Mouse (Mus musculus) ovary, postnatal 10 days (tissue): Measurements from ENCODE around the gene Ptchd4.

Source experiments
- DNase-seq: peaks from one replicate; pipeline ENCODE4 v3.0.0; 2022; ENCODE audit warnings: low spot score

Ptchd4 gene

DNA sequence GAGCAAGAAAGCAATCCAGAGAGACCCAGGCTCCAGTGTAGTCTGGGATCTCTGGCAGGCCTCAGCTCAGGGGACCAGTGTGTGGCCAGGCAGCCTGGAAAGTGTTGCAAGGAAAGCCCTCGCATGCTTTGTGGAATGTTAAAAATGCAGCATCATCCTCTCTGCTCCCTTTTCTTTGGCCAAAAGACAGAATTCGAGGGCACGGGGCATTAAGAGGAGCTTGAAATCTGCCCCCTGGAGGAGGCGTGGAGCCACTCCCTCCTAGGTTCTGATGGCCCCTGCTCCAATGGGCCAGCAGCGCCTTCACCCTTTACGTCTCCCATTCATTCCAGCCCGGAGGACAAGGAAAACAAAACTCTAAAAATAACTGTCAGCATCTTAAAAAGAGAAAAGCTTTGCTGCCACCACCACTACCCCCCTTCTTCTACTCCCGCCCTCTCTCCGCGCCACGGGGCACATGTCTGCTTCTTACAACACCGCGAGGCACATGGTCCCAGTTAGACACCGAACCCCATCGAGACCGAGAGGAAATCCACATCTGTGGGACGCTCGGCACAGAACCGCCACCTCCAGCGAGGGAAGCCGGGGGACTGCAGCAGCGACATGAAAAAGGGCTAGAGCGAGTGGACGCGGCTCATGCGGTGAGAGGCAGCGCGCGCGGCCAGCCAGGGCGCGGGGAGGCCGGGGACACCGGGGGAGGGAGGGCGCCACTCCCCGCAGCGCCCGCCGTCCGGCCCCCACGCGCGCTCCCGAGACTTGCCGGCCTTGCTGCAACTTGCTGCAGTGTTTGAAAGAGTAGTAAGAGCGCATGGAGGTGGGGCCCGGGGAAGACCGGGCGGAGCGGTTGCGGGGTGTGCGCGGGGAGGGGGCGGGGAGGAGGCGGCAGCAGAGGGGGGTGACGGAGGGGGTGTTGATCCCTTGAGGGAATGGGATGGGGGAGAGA, at the start of gene Ptchd4:
TSS of gene Ptchd4 (plus strand) at position 279 of the 943 bp plus-strand sequence.
- peak; percentile 21 for DNase-seq

DNA sequence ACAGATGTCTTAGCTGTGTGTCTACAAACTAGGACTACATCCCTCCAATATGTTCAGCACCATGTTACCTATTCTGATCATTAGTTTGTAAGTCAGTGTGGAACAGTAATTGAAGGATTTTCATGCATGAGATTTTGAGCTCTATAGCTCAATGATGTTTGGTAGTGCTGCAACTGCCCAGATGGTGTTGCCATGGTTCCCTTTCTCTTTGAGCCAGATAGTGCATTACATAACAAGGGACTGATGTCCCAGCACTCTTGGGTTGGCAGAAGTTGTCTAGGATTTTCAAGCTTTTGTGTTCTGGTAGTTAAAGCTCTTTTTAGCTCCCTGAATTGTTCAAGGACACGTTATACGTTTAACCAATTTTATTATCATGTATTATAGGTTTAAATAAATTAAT, 38.9 kb upstream of the Ptchd4 start:
- no peak for DNase-seq

- no peak for DNase-seq
Observed at GRCm38 (mm10) chr17:42284391-42284790, 31.4 kb upstream of the Ptchd4 start.

DNA sequence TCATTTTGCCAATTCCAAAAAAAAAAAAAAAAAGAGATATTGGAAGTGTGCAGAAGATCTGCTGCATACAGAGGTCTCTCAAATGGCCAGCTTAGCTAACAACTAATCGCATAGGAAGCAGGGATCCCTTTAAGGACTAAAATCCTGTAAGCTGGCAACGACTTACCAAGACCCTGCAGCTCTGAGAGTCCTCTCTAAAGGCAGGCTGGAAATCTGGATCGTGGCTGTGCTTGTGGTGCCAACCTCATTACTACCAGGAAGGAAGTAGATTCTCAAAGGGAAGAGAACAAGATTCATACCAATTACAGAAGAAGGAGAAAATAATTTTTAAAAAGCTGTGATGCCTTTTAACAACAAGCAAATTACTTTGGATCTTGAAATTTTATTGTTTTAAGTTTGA, 29.5 kb upstream of the Ptchd4 start:
- DNase-seq = no peak

GRCm38 (mm10) chr17:42290341-42290740, 25.4 kb upstream of the Ptchd4 start:
- no peak for DNase-seq

- no peak for DNase-seq
Observed at GRCm38 (mm10) chr17:42291793-42292192, 24.0 kb upstream of the Ptchd4 start.

GRCm38 (mm10) chr17:42297986-42298385, 17.8 kb upstream of the Ptchd4 start:
- no peak for DNase-seq

DNA sequence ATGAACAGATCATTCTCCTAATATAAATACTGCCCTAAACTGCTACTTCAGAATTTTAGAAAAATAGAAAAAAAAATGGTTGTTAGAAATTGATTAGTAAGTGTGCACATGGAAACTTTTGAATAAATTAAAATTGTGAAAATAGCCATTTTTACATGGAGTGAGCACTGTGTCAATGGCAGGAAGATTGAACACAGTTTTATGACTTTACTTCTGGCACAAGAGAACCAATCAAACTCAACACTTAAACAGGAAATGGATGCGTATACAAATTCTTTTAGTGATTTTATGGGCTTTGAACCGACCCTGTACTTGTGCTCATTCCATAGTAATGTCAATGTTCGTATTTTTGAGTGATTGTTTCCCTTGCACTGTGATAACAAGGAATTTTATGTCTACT, 16.1 kb upstream of the Ptchd4 start:
- DNase-seq = no peak

GRCm38 (mm10) chr17:42303062-42303577, 12.6 kb upstream of the Ptchd4 start:
- DNase-seq = no peak

GRCm38 (mm10) chr17:42304262-42304661, 11.5 kb upstream of the Ptchd4 start:
- no peak for DNase-seq

DNA sequence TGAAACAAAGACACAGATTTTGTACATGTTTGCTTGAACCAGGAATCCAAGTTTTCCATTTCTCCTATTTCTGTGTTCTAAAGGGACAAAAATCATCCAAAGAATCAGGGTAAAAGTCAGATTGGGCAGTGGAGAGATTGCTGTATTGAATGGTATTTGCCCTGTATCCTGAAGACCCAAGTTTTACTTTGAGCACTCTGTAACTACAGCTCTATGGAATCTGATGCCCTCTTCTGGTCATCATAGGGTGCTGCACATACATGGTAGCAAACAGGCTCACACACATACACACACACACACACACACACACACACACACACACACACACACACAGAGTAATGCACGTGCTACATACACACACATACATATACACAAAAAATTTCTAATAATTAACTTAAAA, 8.7 kb upstream of the Ptchd4 start:
- DNase-seq = no peak

GRCm38 (mm10) chr17:42310136-42310535, 5.6 kb upstream of the Ptchd4 start:
- DNase-seq = no peak

- no peak for DNase-seq
Observed at GRCm38 (mm10) chr17:42316612-42316982, 850 bp downstream of the Ptchd4 start.

DNA sequence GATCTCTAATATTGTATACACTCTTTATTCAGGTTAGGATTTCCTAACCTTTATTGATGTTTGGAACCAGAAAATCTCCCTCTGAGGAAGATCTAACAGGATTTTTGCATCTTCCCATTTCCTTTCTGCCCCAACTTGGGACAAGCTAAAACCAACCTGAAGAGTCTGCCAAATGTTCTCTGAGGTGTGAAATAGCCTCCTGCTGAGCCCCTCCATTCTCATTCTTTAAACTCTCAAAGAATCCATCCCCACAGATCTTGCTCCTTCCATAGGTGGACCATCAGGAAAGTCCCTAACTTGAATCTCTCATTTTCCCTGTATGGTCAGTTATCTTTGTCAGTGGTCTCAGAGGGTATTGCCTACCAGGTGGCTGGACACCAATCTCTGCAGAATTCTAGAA, 20.0 kb downstream of the Ptchd4 start:
- no peak for DNase-seq

GRCm38 (mm10) chr17:42336571-42336970, 20.8 kb downstream of the Ptchd4 start:
- DNase-seq = no peak

GRCm38 (mm10) chr17:42346027-42346426, 30.3 kb downstream of the Ptchd4 start:
- no peak for DNase-seq

GRCm38 (mm10) chr17:42358481-42358880, 42.7 kb downstream of the Ptchd4 start:
- DNase-seq = no peak

DNA sequence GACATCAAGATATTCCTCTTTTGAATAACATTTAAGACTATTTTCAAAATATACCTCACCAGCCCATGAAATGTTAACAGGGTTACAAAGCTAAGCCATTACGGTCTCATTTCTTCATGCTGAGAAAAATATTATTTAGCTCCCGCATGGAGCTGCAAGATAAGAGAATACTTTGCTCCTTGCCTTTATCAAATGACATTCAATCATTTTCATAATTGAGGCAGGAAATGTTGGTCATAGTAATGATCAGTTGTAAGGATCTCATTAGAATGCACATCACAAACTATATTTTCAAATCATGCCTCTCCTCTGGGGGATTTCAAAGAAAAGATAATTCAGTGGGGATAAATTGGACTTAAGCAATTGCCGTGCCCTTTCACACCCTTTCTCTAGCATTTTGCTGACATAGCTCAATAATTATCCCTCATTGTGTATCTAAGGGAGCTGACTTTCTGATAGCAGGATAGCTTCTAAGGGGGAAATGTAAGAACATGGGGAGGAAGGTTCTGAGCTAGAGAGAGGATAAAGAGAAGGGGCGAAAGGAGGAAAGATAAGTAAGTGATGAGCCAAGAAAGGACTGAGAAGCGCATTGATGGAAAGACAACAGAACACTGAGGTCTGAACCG, 47.5 kb downstream of the Ptchd4 start:
- DNase-seq = no peak

GRCm38 (mm10) chr17:42364716-42365115, 49.0 kb downstream of the Ptchd4 start:
- DNase-seq = no peak

- DNase-seq = no peak
Observed at GRCm38 (mm10) chr17:42374881-42375280, 59.1 kb downstream of the Ptchd4 start.

- DNase-seq = no peak
Observed at GRCm38 (mm10) chr17:42393086-42393485, 77.3 kb downstream of the Ptchd4 start.

DNA sequence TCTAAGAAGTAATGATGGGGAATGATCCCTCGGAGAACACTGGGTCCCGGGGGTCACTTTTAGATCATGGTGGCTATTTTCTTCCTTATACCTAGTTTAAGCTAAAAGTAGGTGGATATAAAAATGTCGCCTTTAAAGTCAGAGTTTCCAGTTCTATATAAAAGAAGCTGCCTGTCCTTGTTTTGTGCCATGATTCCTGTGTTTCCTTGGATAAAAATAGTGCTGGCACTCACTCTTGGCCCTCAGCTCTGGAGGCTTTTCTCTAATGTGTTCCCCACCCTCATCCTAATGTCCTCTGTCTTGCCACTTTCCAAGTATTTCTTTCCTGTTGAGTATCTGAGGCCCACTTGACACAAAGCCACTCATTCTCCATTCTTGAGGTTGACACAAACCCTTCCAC, 79.6 kb downstream of the Ptchd4 start:
- DNase-seq = no peak

DNA sequence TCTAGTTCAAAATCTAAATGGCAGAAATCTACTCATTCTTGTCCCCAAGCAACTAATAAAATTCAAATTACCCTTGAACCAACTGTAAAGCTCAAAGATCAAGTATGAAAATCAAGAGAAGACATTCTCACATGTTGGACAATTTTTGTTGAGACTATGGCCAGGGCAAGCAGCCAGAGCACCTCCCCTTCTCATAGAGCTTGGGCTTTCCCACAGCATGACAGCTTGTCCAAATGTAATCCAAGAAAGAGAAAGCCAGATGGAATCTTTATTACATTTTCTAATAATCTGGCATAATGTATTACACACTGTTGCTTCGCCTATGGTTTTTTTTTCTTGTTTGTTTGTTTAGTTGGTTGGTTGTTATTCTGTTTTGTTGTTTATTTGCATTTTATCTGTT, 102.7 kb downstream of the Ptchd4 start:
- no peak for DNase-seq
